Mouse (Mus musculus) T-cell, adult 2 months (primary cell): ENCODE results near the gene Pias4.
A peak's percentile ranks its signal among the peaks of the same experiment; 100 is the strongest.

Experiments
- DNase-seq: peaks from one replicate; pipeline ENCODE4 v3.0.0; 2022; ENCODE audit warnings: low spot score

The Pias4 gene

DNA sequence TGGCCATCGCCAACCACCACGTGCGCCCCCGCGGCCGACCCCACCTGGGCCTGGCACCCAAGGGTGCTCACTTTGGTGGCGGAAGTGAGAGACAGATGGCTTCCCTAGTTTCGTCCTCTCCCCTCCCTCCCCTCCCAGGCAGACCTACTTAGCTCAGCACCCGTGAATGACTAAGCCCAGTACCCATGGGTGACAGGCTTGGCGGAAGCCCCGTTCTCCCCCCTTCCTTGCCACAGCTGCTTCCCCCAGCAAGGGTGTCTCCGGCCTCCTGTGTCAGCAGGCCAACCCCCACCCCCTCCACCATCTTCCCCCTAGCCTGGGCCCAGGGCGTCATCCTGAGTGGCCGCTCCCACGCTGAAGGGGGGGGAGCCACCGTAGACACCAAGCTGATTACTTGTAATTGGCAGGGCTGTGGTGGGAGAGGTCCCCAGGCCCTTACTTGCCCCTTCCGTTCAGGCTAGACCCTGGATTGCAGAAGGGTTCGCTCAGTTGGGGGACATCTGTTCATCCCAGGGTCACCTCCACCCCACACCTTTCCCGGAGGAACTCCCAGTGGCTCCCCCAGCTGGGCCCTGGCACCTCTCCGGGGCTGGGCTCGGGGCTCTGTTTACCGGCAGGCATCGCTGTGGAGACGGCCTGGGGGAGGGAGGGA is 29.5 kb downstream of the Pias4 start:
- peak; percentile 70 for DNase-seq

GRCm38 (mm10) chr10:81137252-81138130 is 30.2 kb downstream of the Pias4 start:
- DNase-seq = peak; percentile 100

DNA sequence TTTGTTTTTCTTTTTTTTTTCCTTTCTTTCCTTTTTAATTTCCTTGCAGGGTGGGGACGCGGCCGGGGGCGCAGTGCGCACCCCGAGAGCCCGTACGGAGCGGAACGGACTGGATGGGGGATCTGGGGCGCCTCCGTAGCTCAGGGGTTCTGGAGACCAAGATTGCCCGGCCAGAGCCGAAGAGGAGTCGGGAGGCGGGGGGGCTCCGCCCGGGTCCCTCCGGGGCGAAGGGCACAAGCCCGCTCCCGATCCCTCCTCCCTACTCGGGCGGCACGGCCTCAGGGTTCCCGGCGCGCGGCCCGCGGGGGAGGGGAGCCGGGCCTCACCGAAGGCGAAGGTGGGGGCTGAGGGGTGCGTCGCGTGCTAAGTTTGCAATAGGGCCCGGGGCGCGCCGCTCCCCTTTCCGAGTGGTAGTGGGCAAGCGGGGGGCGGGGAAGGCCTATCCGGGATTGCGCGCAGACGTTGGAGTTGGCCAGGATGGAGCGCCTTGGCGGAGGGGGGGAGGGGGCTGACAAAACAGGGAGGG is 31.0 kb downstream of the Pias4 start:
- DNase-seq = peak; percentile 70

DNA sequence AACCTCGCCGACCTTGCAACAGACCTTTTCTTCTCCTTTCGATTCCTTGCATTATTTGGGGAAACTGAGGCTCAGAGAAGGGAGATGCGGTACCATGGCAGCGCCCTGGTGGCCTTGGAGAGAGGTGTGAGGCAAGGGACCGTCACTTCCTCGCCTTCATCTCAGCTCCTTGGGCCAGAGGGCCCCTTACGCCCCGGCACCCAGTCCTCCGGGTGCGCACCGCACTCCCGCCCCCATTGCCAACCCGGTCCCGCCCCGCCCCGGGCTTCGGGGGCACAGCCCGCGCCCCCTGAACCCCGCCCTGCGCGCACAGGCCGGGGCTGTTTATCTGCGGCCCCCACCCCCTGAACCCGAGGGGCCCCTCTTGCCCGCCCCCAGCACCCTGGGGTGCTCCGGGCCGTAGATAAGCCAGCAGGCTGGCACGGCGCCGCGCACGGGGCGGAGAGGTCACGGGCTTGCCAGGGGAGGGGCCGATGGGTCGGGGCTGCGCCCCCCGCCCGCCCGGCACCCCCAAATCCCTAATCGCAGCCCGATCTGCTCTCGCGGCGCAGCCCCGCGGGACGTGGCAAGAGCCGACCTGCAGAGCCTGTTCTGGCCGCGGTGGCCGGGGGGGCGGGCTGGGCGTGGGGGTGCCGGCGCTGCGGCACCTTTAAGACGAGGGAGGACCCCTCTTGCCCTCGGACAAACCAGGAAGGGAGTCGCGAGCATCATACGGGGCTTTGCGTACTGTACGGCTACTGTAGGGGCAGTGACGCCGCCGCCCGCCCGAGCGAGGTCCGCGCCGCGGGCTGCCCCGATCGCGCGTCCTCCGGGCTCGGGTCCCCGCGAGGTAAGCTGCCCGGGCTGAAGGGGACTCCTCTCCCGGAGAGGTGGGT is 31.7 kb downstream of the Pias4 start:
- peak; percentile 35 for DNase-seq

DNA sequence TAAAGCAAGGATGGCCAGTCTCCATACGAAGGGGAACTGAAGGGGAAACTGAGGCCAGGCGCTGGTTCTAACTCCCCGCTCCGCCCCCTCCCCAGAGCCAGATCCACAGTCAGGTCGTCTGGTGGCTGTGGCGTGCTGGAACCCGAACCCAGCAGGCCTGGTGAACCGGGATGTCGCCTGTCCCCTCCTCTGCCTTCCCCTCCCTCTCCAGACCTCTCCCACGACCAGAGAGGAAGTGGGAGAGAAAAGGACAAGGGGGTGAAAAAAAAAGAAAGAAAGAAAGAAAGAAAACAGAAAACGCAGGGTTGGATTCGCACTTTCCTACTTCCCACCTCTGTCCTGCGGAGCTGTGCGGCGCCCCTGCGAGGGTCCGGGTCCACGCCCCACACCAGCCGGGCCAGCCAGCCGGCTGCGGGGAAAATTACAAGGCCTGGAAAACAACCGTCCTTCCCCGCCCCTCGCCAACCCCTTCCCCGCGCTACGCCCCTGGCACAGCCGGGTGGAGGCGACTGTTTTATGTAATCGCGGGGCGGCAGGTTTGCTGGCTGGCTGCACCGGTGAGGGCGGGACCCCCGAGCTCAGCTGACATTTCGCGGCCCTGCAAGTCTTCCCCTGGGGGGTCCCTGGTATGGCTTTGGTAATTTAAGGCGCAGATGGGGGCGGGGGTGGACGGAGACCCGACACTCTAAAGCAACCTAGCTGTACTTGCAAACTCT is 32.6 kb downstream of the Pias4 start, which contains the start of gene Zbtb7a:
Gene Zbtb7a (plus strand): TSS at position 255 of the 716 bp plus-strand sequence.
- DNase-seq = peak; percentile 15

DNA sequence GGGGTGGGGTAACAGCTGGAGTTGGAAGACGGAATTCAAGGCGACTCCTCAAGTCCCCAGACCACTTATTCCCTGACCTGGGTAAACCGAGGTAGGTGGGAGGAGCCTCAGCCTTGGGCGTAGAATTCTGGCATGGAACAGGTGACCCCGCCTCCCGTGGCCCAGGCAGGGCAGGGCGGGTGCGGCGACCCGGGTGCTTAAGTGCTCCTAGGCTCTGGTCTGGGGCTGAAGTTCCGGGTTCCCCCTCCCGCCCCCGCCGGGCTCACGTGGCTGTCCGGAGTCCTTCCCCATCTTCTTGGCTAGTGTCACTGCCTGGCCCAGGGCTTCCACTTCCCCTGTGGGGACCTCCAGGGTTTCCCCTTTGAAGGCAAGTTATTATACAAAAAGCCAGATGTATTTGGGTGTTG is 33.5 kb downstream of the Pias4 start:
- DNase-seq = peak; percentile 39

GRCm38 (mm10) chr10:81123500-81123899 is 44.2 kb downstream of the Pias4 start:
- no peak for DNase-seq

DNA sequence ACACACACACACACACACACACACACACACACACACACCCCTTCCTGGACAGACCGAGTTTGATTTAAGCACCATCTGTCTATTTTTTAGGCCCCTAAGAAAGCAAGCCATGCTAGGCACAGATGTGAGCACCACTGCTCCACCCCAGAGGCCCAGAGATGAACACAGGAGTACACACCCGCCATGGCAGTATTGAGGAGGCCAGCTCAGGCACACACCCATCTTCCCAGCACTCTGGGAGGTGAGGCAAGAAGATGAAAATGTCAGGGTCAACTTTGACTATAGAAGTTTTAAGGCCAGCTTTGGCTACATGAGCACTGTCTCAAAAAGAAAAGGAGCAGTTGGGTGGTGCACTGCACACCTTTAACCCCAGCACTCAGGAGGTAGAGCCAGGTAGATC is 44.8 kb downstream of the Pias4 start:
- no peak for DNase-seq

DNA sequence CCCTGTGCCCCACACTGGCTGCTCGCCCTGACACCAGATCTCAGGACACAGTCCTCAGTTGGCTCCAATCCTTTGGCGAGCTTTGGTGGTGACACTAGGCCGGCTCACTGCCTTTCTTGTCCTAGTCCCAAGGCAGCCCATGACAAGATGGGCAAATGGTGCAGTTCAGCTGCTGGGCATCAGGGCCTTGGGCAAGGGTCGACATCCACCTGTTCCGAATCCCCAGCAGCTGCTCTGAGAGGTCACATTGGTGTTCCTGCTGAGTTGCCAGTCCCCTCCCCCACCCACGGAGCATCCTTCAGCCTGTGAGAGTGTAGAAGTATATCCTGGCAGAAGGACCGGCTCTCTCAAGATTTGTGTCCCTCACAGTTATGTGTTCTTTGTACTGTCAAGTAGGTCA is 47.1 kb downstream of the Pias4 start:
- no peak for DNase-seq

DNA sequence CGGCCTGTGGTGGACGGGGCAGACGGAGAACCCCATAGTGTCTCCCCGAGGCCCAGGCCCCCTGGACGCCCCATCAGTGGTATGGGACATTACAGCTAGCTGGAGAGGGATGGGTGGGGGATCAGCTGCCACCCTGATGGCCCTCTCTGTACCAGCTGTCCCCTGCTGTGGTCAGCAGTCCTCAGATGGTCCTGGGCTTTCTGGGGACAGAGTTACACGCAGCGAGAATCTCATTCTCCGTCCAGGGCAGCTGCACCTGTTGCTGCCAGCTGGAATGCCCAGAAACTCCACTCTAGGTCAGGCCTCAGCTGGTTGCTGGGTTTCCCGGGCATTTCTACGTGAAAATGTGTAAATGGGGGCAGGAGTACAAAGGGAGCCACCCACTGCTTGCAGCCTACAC is 48.1 kb downstream of the Pias4 start:
- no peak for DNase-seq

DNA sequence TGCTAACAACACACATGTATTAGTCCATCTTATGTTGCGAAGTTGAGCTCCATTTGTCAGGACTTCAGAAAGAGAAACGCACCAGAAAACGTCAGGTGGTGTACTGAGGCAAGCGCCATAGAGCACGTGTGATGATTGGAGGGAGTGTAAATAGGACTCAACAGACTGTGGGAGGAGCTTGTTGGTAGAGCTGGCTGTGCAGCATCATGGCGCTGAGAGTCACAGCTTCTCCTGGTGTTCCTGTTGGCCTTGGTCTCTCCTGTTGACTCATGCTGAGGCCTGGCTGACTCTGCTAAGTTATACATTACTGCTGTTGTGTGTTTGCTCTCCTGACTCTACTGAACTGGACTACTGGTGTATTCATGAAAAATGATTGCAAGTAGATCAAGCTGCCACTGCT is 54.8 kb downstream of the Pias4 start:
- no peak for DNase-seq

- peak; percentile 87 for DNase-seq
These were observed 61.5 kb downstream of the Pias4 start for GRCm38 (mm10) chr10:81106113-81106721.

GRCm38 (mm10) chr10:81105565-81106112 is 62.1 kb downstream of the Pias4 start, which contains the start of gene Map2k2:
Map2k2 (plus strand) TSS chr10:81105915.
- peak; percentile 98 for DNase-seq
